Mouse (Mus musculus) adrenal gland, postnatal 14 days (tissue): Measurements from ENCODE around the gene Hmgcl. TPM values are rescaled to one million over a fixed set of nuclear protein-coding genes. Genes with fewer than 3 reads are reported as not detected.

Source experiments
- DNase-seq: peaks from one replicate; pipeline ENCODE4 v3.0.0; 2021; ENCODE audit warnings: mixed read lengths
- total RNA-seq: library from RNA; stranded (reverse); gene quantifications from 2 replicates; pipeline ENCODE4 v1.2.3, GENCODE M21; 2021

Gene Hmgcl
- total RNA-seq, 1 experiment from 2014 or later = 76.0 TPM

DNA sequence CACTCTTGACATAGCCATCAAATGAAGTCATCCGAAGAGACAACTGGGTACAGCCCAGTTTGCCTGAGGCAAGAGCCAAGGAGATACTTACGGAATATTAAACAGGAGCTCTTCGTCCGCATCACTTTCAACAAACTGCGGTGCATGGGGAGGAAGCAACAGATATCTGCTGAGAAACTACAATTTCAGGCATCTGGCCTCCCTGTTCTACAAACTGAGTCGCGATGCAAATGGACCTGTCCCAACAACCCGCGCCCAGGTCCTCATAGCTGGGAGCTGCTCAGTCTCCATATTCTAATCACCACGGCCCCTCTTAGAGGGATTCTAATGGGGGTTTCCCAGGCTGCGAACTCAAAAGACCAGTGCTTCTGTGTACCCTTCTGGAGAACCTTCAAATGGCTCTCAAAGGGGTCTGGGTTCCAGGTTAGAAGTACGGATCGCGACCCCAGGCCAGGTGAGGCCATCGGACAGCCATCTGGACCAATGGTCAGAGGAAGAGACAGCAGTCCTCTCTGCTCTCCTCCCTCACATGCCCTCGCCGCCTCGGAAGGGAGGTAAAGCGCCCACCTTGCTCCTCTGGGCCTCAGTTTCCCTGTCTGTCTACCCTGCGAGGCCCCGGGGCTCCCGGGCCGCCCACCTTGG is 40.2 kb downstream of the Hmgcl start:
- peak; percentile 32 for DNase-seq

DNA sequence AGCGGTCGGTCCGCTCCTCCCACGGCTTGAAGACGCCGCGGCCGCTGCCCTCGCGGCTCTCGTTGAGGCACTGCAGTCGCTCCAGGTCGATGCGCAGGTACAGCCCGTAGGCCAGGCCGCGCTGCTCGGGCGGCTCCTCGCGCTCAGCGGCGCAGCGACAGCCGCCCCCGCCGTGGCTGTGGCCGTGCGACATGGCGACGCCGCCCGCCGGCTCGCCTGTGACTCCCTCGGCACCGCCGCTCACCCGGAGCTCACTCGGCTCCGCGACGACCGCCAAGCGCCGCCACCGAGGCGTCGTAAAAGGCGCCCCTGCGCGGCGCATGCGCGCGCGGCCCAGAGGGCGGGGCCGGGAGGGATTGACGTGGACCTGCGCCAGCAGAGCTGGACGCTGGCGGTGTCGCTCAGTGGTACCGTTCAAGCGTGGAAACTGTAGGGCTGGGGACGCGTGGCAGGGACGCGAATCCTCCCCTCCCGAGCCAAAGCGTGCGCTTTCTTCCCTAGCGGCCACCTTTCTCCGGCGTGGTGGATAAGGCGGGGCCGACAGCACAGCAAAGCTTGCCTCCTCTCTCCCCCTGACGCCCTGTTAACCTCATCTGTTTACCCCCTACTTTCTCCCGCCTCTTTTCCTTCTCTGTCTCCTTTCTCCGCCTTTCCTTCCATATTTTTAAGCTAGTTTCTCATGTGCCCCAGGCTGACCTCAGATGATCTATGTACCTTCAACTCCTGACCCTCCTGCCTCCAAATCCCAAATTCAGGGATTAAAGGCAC is 40.9 kb downstream of the Hmgcl start, which contains the start of gene Pithd1:
Gene Pithd1 (minus strand): TSS at position 322 of the 768 bp plus-strand sequence.
- DNase-seq = peak; percentile 96

DNA sequence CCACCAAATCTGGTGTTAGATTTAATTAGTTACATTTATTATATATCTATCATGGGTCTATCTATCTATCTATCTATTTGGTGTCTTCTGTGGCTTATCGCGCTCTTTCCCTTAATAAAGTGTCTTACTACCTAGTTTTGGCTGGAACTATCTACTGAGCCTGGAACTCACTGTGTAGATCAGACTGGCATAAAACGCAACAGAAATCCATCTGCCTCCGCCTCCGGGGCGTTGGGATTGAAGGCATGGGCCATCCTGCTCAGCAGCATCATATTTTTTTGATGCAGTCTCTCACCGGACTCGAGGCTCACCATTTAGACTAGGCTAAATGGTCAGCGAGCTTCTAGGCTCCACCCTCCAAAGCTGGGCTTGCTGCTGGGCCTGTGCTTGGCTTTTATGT is 41.5 kb downstream of the Hmgcl start:
- no peak for DNase-seq

DNA sequence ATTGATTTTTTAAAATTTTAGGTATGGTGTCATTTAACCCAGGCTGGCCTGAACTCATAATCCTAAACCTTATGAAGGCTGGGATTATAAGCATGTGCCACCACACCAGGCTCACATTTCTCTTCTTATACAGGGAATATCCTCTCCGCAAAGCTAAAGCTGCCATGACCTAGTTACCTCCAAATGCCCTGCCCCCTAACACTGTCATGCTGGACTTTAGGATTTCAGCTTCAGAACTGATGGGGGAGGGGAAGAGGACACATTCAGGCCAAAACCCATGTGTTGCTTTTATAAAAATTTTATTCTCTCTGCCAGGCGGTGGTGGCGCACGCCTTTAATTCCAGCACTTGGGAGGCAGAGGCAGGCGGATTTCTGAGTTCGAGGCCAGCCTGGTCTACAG is 47.7 kb downstream of the Hmgcl start:
- DNase-seq = no peak

DNA sequence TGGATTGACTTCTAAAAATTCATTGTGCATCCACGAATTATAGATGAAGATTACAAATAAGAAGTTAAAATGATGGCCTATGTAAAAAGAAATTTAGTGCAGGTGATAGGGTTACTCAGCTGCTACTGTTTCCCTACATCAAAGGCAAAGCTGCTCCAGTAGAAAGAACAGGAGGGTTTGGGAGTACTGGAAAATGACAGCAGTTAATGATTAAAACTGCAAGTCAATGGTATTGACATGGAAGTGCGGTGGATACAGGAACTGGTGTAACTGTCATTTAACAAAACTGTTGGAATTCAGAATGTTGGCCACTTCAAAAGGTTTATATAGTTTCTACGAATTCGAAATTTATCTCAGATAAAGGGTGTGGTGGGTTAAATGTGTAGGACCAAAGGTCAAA is 48.9 kb downstream of the Hmgcl start:
- DNase-seq = no peak

DNA sequence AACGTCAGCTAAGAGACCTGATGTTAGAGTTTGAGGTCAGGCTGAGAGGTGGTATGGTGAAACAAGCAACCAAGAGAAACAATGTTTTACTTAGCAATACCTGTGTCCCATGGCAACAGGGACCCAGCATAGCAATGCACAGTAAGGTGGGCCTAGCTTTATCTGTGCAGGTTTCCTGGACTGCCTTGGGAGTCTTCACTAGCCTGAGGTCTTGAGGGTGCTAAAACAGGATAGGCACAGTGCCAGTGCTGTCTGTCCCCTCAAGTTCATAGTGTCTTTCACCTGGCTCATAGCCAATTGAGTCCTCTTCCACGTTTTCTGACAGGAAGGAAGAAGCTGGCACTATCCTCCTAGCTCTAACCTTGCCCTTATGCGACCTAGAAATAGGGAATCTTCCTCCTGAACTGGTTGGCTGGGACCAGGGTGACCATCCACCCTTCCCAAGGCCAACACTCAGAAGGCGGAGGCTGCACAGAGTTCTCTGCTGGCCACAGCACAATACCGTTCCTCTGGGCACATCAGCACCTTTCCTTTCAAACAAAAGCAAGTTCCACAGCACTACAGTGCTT is 57.9 kb downstream of the Hmgcl start:
- DNase-seq = peak; percentile 52

DNA sequence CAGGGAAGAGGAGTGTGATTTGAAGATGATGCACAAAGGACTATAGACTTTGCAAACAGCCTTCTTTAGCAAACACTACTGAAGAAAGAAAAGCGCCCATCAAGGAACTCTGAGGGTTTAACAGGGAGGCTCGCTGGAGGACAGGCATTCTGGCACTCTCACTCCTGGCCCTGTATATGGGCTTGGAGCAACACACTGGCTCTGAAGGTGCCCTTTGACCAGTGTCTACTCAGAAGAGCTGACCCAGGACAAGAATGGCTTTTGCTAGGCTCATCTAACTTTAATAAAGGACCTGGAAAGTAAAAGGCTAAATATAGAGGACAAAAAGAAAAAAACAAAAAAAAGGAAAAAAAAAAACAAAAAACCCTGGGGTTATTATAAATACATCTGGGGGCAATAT is 58.7 kb downstream of the Hmgcl start:
- no peak for DNase-seq

DNA sequence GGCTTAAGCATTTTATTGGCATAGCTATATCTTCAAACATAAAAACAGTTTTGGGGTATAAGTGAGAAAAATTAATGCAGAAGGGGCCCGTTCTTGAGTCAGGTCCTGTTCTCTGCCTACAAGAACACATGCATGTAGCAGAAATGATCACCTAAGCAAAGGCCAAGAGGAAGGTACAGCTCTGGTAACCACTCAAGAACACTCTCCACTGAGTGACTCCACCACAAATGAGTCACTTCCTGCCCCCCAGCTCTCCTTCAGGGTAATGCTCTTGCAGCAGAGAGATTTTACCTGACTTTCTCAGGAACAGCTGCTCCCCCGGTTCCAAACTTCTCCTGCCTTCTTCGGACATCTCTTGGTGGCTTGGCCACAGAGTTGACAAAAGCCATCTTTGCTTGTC is 60.6 kb downstream of the Hmgcl start:
- no peak for DNase-seq

DNA sequence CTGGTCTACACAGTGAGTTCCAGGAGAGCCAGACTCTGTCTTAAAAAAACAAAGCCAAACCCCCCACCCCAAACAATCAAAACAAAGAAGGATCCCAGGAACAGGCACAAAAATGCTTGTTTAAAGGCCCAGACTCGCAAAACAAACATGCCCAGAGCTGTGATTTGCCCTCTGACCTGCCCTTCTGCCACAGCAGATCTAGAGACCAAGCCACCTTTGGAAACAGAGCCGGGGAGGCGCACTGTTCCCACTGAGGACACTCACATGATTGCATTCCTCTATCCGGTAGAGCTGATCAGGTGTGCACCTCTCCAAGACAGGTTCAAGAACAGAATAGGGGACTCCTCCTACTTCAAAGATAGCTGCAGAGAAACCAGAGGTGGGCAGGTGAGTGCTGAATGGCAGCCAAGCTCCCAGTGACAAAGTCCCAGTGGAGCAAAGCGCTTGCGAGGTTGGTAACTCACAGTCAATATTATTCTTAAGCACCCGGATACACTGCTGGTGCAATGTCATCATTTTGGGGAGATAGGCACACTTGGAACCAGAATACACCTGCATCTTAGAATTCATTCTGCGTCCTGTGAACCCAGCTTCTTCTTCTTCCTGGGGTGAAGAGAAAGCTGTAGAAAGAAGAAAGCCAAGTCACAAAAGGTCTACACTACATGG is 62.7 kb downstream of the Hmgcl start:
- no peak for DNase-seq

DNA sequence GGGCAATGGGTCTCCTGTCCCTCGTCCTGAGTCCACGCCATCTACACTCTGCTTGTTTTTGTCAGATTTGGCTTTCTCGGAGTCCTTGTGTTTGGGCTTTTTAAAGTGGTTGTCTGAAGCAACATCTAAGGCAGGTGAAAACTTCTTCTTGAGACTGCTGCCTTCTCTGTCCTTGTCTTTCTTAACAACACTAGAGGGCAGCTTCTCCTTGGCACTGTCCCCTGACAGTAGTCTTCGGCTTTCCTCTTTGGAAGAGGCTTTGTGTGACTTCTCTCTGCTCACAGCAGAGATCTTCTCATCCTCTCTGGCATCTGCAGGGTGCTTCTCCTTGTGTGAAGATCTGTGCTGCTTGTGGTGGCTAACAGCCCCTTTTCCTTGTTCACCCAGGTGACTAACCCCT is 64.3 kb downstream of the Hmgcl start:
- no peak for DNase-seq

Other genes with a start within 250 kb of the Hmgcl start
- gene Il22ra1, start 218.3 kb upstream of the Hmgcl start, total RNA-seq = 0.67 and 0.75 TPM in 2 replicates
- gene Myom3, start 186.7 kb upstream of the Hmgcl start, total RNA-seq = 0.59 and 0.75 TPM in 2 replicates
- gene Srsf10, start 90.7 kb upstream of the Hmgcl start, total RNA-seq = 119 and 125 TPM in 2 replicates
- 110 and 149 TPM in 2 replicates for gene Pnrc2, start 72.6 kb upstream of the Hmgcl start, total RNA-seq
- 1.9 and 4.7 TPM in 2 replicates for gene Cnr2, start 51.1 kb upstream of the Hmgcl start, total RNA-seq
- gene Fuca1, start 25.7 kb upstream of the Hmgcl start, total RNA-seq = 90.1 and 94.3 TPM in 2 replicates
- gene Gale, start 17.3 kb downstream of the Hmgcl start, total RNA-seq = 16.4 and 16.6 TPM in 2 replicates
- 57.2 and 63.9 TPM in 2 replicates for gene Lypla2, start 26.2 kb downstream of the Hmgcl start, total RNA-seq
- 27.1 and 33.8 TPM in 2 replicates for gene Pithd1, start 40.8 kb downstream of the Hmgcl start, total RNA-seq
- 42.6 and 42.7 TPM in 2 replicates for gene Eloa, start 75.3 kb downstream of the Hmgcl start, total RNA-seq
- 722 and 781 TPM in 2 replicates for gene Rpl11, start 107.0 kb downstream of the Hmgcl start, total RNA-seq
- gene Id3, start 197.0 kb downstream of the Hmgcl start, total RNA-seq = 91.3 and 98.0 TPM in 2 replicates
- 12.0 and 13.6 TPM in 2 replicates for gene E2f2, start 225.9 kb downstream of the Hmgcl start, total RNA-seq